Mouse (Mus musculus) R1 (cell line): ENCODE results near the gene Plaur.

ENCODE experiments used
- DNase-seq: peaks from one replicate; pipeline ENCODE4 v3.0.0-alpha.2; 2018; ENCODE audit warnings: low read depth, low spot score

The Plaur gene

GRCm38 (mm10) chr7:24506838-24507725, 44.8 kb downstream of the Plaur start, which contains the start of gene Zfp428:
Zfp428 (plus strand) TSS chr7:24507006.
- peak; percentile 98 for DNase-seq

GRCm38 (mm10) chr7:24507726-24508114, 45.4 kb downstream of the Plaur start:
- DNase-seq: no peak

- DNase-seq: no peak
These were observed 50.1 kb downstream of the Plaur start, which contains the start of gene AC161166.1 for GRCm38 (mm10) chr7:24512355-24512754. AC161166.1 (minus strand) TSS chr7:24512455.

- DNase-seq: peak; percentile 93
These were observed 54.0 kb downstream of the Plaur start for GRCm38 (mm10) chr7:24516319-24516718.

- DNase-seq: peak; percentile 98
These were observed 54.8 kb downstream of the Plaur start for GRCm38 (mm10) chr7:24517077-24517476.

GRCm38 (mm10) chr7:24517654-24518053, 55.4 kb downstream of the Plaur start:
- peak; percentile 55 for DNase-seq

- peak; percentile 79 for DNase-seq
These were observed 56.8 kb downstream of the Plaur start for GRCm38 (mm10) chr7:24519130-24519529.

- peak; percentile 43 for DNase-seq
These were observed 57.8 kb downstream of the Plaur start for GRCm38 (mm10) chr7:24520054-24520453.

GRCm38 (mm10) chr7:24522805-24523204, 60.5 kb downstream of the Plaur start:
- DNase-seq: peak; percentile 62

- no peak for DNase-seq
These were observed 61.4 kb downstream of the Plaur start for GRCm38 (mm10) chr7:24523723-24524122.

- peak; percentile 63 for DNase-seq
These were observed 62.7 kb downstream of the Plaur start for GRCm38 (mm10) chr7:24524978-24525377.
